Mouse (Mus musculus): ENCODE measurements at regions not wholly inside any gene's neighbourhood (a gene's known extent, or its start where the extent isn't known, plus 50 kb on each side); places are given as distances from the start of the nearest gene placed in this dataset.

DNA sequence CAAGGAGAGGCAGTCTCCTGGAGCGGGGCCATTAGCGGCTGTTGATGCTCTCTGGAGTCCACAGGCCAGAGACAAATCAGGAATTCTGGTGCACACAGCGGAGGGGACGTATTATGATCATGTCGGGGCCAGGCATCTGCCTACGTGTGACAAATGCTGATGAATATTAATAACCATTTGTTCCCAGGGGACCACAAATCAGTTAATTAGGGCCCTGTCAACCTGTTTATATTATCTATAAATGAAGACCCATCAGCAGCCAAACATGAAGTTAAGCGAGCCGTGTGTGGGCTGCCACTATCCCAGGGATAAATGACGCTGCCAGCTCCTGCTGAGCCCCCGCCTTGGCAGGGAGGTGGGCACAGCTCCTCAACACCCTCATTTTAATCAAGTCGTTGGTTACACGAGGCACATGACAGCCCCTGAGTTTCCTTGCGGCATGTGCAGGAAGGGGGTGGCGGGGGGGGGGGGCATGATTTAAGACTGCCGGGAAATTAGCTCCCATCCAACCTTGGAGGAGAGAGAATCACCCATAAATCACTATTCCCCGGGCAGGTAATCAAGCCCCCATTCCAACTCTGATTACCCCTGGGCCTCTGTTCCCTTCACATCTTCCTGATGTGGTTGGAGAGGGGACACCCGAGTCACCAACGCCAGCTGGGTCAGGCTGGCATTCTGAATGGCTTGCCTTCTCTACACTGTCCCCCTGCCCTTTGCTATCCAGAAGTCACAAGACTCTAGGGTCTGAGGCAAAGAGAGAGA lies 191.1 kb upstream of the Sulf2 start:
- H3K27ac ChIP-seq (replicated peaks; ENCODE audit: low read depth, low read length): peak overlapping the region; percentile 55; the same call in 1 of the 2 replicates
- no peak overlapping the region for H3K9ac ChIP-seq (replicated peaks; ENCODE audit: low read length)
- no peaks in the 10 kb centered on the region for H3K36me3 ChIP-seq (ENCODE audit: control insufficient read depth, insufficient read depth, low read length)
- H3K4me2 ChIP-seq (ENCODE audit: low read length): no peak overlapping the region; the same call in 1 of the 2 replicates
- 18% methylated on average over 18 of the region's 18 CpGs for WGBS
- DNase-seq: peak; percentile 80
- H3K27me3 ChIP-seq (ENCODE audit: control insufficient read depth, insufficient read depth, low read length): peaks cover 16% of the 10 kb centered on the region
- no peaks in the 10 kb centered on the region for H3K9me3 ChIP-seq (ENCODE audit: control insufficient read depth, low read length)
- no peak overlapping the region for H3K4me3 ChIP-seq (replicated peaks; ENCODE audit: low read depth, low read length)
- peak; percentile 58; the same call in 1 of the 2 replicates for ATAC-seq (ENCODE audit: low FRiP score, low TSS enrichment)
- peaks cover 26% of the 10 kb centered on the region for H3K4me1 ChIP-seq (ENCODE audit: control insufficient read depth, insufficient read depth, low read length)

GRCm38 (mm10) chr2:166343551-166344340 lies 188.3 kb upstream of the Sulf2 start:
- Histone ChIP-seq H3K36me3 (ENCODE audit: control insufficient read depth, insufficient read depth, low read length) (no peaks in the 10 kb centered on the region), H3K9me3 (ENCODE audit: control insufficient read depth, low read length) (no peaks in the 10 kb centered on the region), H3K27me3 (ENCODE audit: control insufficient read depth, insufficient read depth, low read length) (peaks cover 12% of the 10 kb centered on the region; the same call in 1 of the 2 replicates), H3K4me1 (ENCODE audit: control insufficient read depth, insufficient read depth, low read length) (peaks cover 26% of the 10 kb centered on the region), H3K27ac (replicated peaks; ENCODE audit: low read depth, low read length) (0 out of 2 replicates have a peak overlapping the region, but pooled peaks have one; percentile 5), H3K4me2 (ENCODE audit: low read length) (no peak overlapping the region), H3K9ac (replicated peaks; ENCODE audit: low read length) (no peak overlapping the region), H3K4me3 (replicated peaks; ENCODE audit: low read depth, low read length) (no peak overlapping the region)
- DNase-seq (no peak), ATAC-seq (ENCODE audit: low FRiP score, low TSS enrichment) (no peak)
- 31% methylated on average over 10 of the region's 10 CpGs for WGBS

- DNase-seq: peak; percentile 68
- Histone ChIP-seq H3K9ac (replicated peaks; ENCODE audit: low read length) (no peak overlapping the region), H3K4me1 (ENCODE audit: control insufficient read depth, insufficient read depth, low read length) (peaks cover 24% of the 10 kb centered on the region), H3K9me3 (ENCODE audit: control insufficient read depth, low read length) (no peaks in the 10 kb centered on the region), H3K36me3 (ENCODE audit: control insufficient read depth, insufficient read depth, low read length) (no peaks in the 10 kb centered on the region), H3K27ac (replicated peaks; ENCODE audit: low read depth, low read length) (no peak overlapping the region), H3K4me2 (ENCODE audit: low read length) (no peak overlapping the region), H3K27me3 (ENCODE audit: control insufficient read depth, insufficient read depth, low read length) (peaks cover 7% of the 10 kb centered on the region; the same call in 1 of the 2 replicates), H3K4me3 (replicated peaks; ENCODE audit: low read depth, low read length) (no peak overlapping the region)
- ATAC-seq (ENCODE audit: low FRiP score, low TSS enrichment): no peak
- WGBS: 77% methylated on average over 9 of the region's 9 CpGs
Measured at GRCm38 (mm10) chr2:166342407-166342806, 186.9 kb upstream of the Sulf2 start.

- DNase-seq (no peak), ATAC-seq (ENCODE audit: low FRiP score, low TSS enrichment) (no peak)
- WGBS: 98% methylated on average over 9 of the region's 9 CpGs
- Histone ChIP-seq H3K9ac (replicated peaks; ENCODE audit: low read length) (no peak overlapping the region), H3K36me3 (ENCODE audit: control insufficient read depth, insufficient read depth, low read length) (no peaks in the 10 kb centered on the region), H3K4me3 (replicated peaks; ENCODE audit: low read depth, low read length) (no peak overlapping the region), H3K27me3 (ENCODE audit: control insufficient read depth, insufficient read depth, low read length) (peaks cover under 1% of the 10 kb centered on the region; the same call in 1 of the 2 replicates), H3K27ac (replicated peaks; ENCODE audit: low read depth, low read length) (no peak overlapping the region), H3K9me3 (ENCODE audit: control insufficient read depth, low read length) (no peaks in the 10 kb centered on the region), H3K4me2 (ENCODE audit: low read length) (no peak overlapping the region), H3K4me1 (ENCODE audit: control insufficient read depth, insufficient read depth, low read length) (peaks cover 6% of the 10 kb centered on the region; the same call in 1 of the 2 replicates)
Measured at GRCm38 (mm10) chr2:166340196-166340595, 184.7 kb upstream of the Sulf2 start.

GRCm38 (mm10) chr2:166339427-166339826 lies 184.0 kb upstream of the Sulf2 start:
- Histone ChIP-seq H3K27me3 (ENCODE audit: control insufficient read depth, insufficient read depth, low read length) (no peaks in the 10 kb centered on the region), H3K4me3 (replicated peaks; ENCODE audit: low read depth, low read length) (no peak overlapping the region), H3K4me1 (ENCODE audit: control insufficient read depth, insufficient read depth, low read length) (peaks cover 6% of the 10 kb centered on the region; the same call in 1 of the 2 replicates), H3K9me3 (ENCODE audit: control insufficient read depth, low read length) (no peaks in the 10 kb centered on the region), H3K4me2 (ENCODE audit: low read length) (no peak overlapping the region), H3K36me3 (ENCODE audit: control insufficient read depth, insufficient read depth, low read length) (no peaks in the 10 kb centered on the region), H3K27ac (replicated peaks; ENCODE audit: low read depth, low read length) (no peak overlapping the region), H3K9ac (replicated peaks; ENCODE audit: low read length) (no peak overlapping the region)
- DNase-seq (no peak), ATAC-seq (ENCODE audit: low FRiP score, low TSS enrichment) (no peak)
- WGBS: 89% methylated on average over 5 of the region's 5 CpGs

GRCm38 (mm10) chr2:166338396-166339085 lies 183.1 kb upstream of the Sulf2 start:
- H3K4me3 ChIP-seq (replicated peaks; ENCODE audit: low read depth, low read length): no peak overlapping the region
- 79% methylated on average over 11 of the region's 11 CpGs for WGBS
- ATAC-seq (ENCODE audit: low FRiP score, low TSS enrichment) (no peak), DNase-seq (no peak)
- H3K36me3 ChIP-seq (ENCODE audit: control insufficient read depth, insufficient read depth, low read length): no peaks in the 10 kb centered on the region
- H3K4me2 ChIP-seq (ENCODE audit: low read length): no peak overlapping the region
- H3K27me3 ChIP-seq (ENCODE audit: control insufficient read depth, insufficient read depth, low read length): no peaks in the 10 kb centered on the region
- H3K9ac ChIP-seq (replicated peaks; ENCODE audit: low read length): no peak overlapping the region
- no peaks in the 10 kb centered on the region for H3K4me1 ChIP-seq (ENCODE audit: control insufficient read depth, insufficient read depth, low read length)
- no peaks in the 10 kb centered on the region for H3K9me3 ChIP-seq (ENCODE audit: control insufficient read depth, low read length)
- no peak overlapping the region for H3K27ac ChIP-seq (replicated peaks; ENCODE audit: low read depth, low read length)

DNA sequence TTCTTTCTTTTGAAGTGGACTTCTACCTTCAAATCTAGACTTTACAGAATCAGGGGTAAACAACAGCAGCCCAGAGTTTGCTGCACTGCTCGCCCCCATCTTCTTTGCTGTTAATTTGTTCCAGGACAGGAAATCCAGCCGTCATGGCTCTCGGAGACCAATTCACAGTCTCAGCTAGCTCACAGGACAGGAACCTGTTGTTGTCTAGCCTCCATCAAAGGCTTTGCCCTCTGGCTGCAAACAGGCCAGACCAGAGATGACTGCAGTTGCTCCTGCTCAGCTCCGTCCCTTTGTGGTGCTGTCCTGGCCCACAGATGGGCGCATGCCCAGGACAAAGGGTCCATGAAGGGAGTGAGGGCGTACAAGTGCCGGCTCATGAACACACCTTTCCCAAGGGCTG lies 182.2 kb upstream of the Sulf2 start:
- Histone ChIP-seq H3K4me1 (ENCODE audit: control insufficient read depth, insufficient read depth, low read length) (no peaks in the 10 kb centered on the region), H3K9me3 (ENCODE audit: control insufficient read depth, low read length) (no peaks in the 10 kb centered on the region), H3K4me3 (replicated peaks; ENCODE audit: low read depth, low read length) (no peak overlapping the region), H3K9ac (replicated peaks; ENCODE audit: low read length) (no peak overlapping the region), H3K4me2 (ENCODE audit: low read length) (no peak overlapping the region), H3K27ac (replicated peaks; ENCODE audit: low read depth, low read length) (no peak overlapping the region), H3K36me3 (ENCODE audit: control insufficient read depth, insufficient read depth, low read length) (no peaks in the 10 kb centered on the region), H3K27me3 (ENCODE audit: control insufficient read depth, insufficient read depth, low read length) (no peaks in the 10 kb centered on the region)
- 57% methylated on average over 7 of the region's 7 CpGs for WGBS
- ATAC-seq (ENCODE audit: low FRiP score, low TSS enrichment): no peak
- DNase-seq: no peak

DNA sequence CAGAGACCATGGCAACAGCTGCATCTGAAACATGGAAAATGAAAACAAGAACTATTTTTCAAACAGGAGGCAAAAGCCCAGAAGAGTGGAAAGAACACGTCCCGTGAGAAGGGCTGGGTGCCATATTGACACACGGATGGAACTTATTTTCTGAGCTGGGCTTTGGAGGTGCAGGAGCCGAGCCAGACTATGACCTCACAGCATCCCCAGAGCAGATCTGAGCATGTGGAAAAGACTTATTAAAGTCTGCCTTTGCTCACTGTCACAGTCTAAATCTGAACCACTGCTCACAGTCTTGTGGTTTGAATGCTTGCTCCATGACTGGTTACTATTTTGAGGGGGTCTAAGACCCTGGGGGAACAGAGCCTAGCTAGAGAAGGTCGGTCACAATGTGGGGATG lies 180.2 kb upstream of the Sulf2 start:
- Histone ChIP-seq H3K9ac (replicated peaks; ENCODE audit: low read length) (no peak overlapping the region), H3K9me3 (ENCODE audit: control insufficient read depth, low read length) (no peaks in the 10 kb centered on the region), H3K27me3 (ENCODE audit: control insufficient read depth, insufficient read depth, low read length) (no peaks in the 10 kb centered on the region), H3K4me3 (replicated peaks; ENCODE audit: low read depth, low read length) (no peak overlapping the region), H3K27ac (replicated peaks; ENCODE audit: low read depth, low read length) (no peak overlapping the region), H3K4me1 (ENCODE audit: control insufficient read depth, insufficient read depth, low read length) (no peaks in the 10 kb centered on the region), H3K4me2 (ENCODE audit: low read length) (no peak overlapping the region), H3K36me3 (ENCODE audit: control insufficient read depth, insufficient read depth, low read length) (no peaks in the 10 kb centered on the region)
- DNase-seq: no peak
- ATAC-seq (ENCODE audit: low FRiP score, low TSS enrichment): no peak
- 89% methylated on average over 5 of the region's 5 CpGs for WGBS
